Mouse (Mus musculus) macrophage (primary cell): ENCODE measurements around the gene Itch. TPM values are rescaled to one million over a fixed set of nuclear protein-coding genes. Genes with fewer than 3 reads are reported as not detected.

Experiments used
- H3K27ac ChIP-seq: fragments of 350-480 bp; formaldehyde crosslinking; 2 replicates; pipeline ENCODE4 v1.9.0; 2021
- H3K36me3 ChIP-seq: fragments of 350-480 bp; formaldehyde crosslinking; 2 replicates; pipeline ENCODE4 v1.9.0; 2021; ENCODE audit errors: inconsistent target
- H3K4me3 ChIP-seq: fragments of 350-480 bp; formaldehyde crosslinking; 2 replicates; pipeline ENCODE4 v1.9.0; 2021; ENCODE audit errors: inconsistent target
- H3K79me2 ChIP-seq: fragments of 350-480 bp; formaldehyde crosslinking; 2 replicates; pipeline ENCODE4 v1.9.0; 2021; ENCODE audit errors: inconsistent target
- WGBS: methylation state at CpG from one replicate; pipeline ENCODE4 v1.1.7; 2026; ENCODE audit warnings: inconsistent platforms; ENCODE audit not compliant: missing documents; 5-methylcytosine and 5-hydroxymethylcytosine counted together
- polyA plus RNA-seq: library from polyadenylated mRNA; stranded (reverse); fragments of 250-400 nt; gene quantifications from 3 replicates; pipeline ENCODE4 v1.2.4, GENCODE M21; 2018; ENCODE audit warnings: inconsistent platforms

Itch gene
- polyA plus RNA-seq, 1 experiment from 2014 or later, result 34.9 TPM

- WGBS, result 90% methylated on average over 4 of the region's 4 CpGs
- Histone ChIP-seq H3K4me3 (no peak overlapping the region), H3K36me3 (peaks cover 38% of the 10 kb centered on the region), H3K79me2 (peaks cover 63% of the 10 kb centered on the region), H3K27ac (no peak overlapping the region)
These were observed 107.6 kb downstream of the Itch start for GRCm38 (mm10) chr2:155240915-155241314.

GRCm38 (mm10) chr2:155242296-155242855, 109.1 kb downstream of the Itch start:
- H3K4me3 ChIP-seq, result no peak overlapping the region
- no peak overlapping the region for H3K27ac ChIP-seq
- peaks cover 50% of the 10 kb centered on the region for H3K36me3 ChIP-seq
- H3K79me2 ChIP-seq, result peaks cover 54% of the 10 kb centered on the region
- WGBS, result 93% methylated on average over 7 of the region's 7 CpGs

GRCm38 (mm10) chr2:155246231-155246630, 112.9 kb downstream of the Itch start:
- whole genome bisulfite sequencing, result 89% methylated on average over 4 of the region's 4 CpGs
- peaks cover 16% of the 10 kb centered on the region for H3K79me2 ChIP-seq
- no peak overlapping the region for H3K4me3 ChIP-seq
- no peak overlapping the region for H3K27ac ChIP-seq
- peaks cover 86% of the 10 kb centered on the region for H3K36me3 ChIP-seq

GRCm38 (mm10) chr2:155248206-155248605, 114.9 kb downstream of the Itch start:
- no peak overlapping the region for H3K4me3 ChIP-seq
- no peak overlapping the region for H3K27ac ChIP-seq
- peaks cover 82% of the 10 kb centered on the region for H3K36me3 ChIP-seq
- no peaks in the 10 kb centered on the region; the same call in 1 of the 2 replicates for H3K79me2 ChIP-seq
- 100% methylated on average over 1 of the region's 1 CpGs for WGBS

GRCm38 (mm10) chr2:155248718-155249117, 115.4 kb downstream of the Itch start:
- H3K4me3 ChIP-seq, result no peak overlapping the region
- WGBS, result 86% methylated on average over 2 of the region's 2 CpGs
- H3K36me3 ChIP-seq, result peaks cover 77% of the 10 kb centered on the region
- H3K27ac ChIP-seq, result no peak overlapping the region
- H3K79me2 ChIP-seq, result no peaks in the 10 kb centered on the region; the same call in 1 of the 2 replicates

GRCm38 (mm10) chr2:155249588-155249987, 116.3 kb downstream of the Itch start:
- H3K36me3 ChIP-seq, result peaks cover 68% of the 10 kb centered on the region
- no peak overlapping the region for H3K27ac ChIP-seq
- WGBS, result 72% methylated on average over 5 of the region's 5 CpGs
- H3K79me2 ChIP-seq, result no peaks in the 10 kb centered on the region; the same call in 1 of the 2 replicates
- no peak overlapping the region for H3K4me3 ChIP-seq

- H3K79me2 ChIP-seq, result no peaks in the 10 kb centered on the region
- WGBS, result 94% methylated on average over 6 of the region's 6 CpGs
- H3K4me3 ChIP-seq, result no peak overlapping the region
- no peaks in the 10 kb centered on the region for H3K36me3 ChIP-seq
- H3K27ac ChIP-seq, result no peak overlapping the region
These were observed 132.2 kb downstream of the Itch start for GRCm38 (mm10) chr2:155265526-155265925.

- Histone ChIP-seq H3K36me3 (no peaks in the 10 kb centered on the region), H3K79me2 (no peaks in the 10 kb centered on the region), H3K4me3 (no peak overlapping the region), H3K27ac (no peak overlapping the region)
- WGBS, result 100% methylated on average over 4 of the region's 5 CpGs
These were observed 133.6 kb downstream of the Itch start for GRCm38 (mm10) chr2:155266896-155267295.

GRCm38 (mm10) chr2:155271957-155272356, 138.6 kb downstream of the Itch start:
- Histone ChIP-seq H3K4me3 (no peak overlapping the region), H3K36me3 (no peaks in the 10 kb centered on the region), H3K27ac (no peak overlapping the region), H3K79me2 (no peaks in the 10 kb centered on the region)
- 91% methylated on average over 6 of the region's 6 CpGs for WGBS

- no peaks in the 10 kb centered on the region for H3K79me2 ChIP-seq
- 86% methylated on average over 10 of the region's 10 CpGs for WGBS
- no peak overlapping the region for H3K27ac ChIP-seq
- no peak overlapping the region for H3K4me3 ChIP-seq
- no peaks in the 10 kb centered on the region for H3K36me3 ChIP-seq
These were observed 139.3 kb downstream of the Itch start for GRCm38 (mm10) chr2:155272396-155273170.

GRCm38 (mm10) chr2:155273603-155274002, 140.3 kb downstream of the Itch start:
- Histone ChIP-seq H3K27ac (no peak overlapping the region), H3K36me3 (no peaks in the 10 kb centered on the region), H3K4me3 (no peak overlapping the region), H3K79me2 (no peaks in the 10 kb centered on the region)
- 90% methylated on average over 8 of the region's 8 CpGs for WGBS

- Histone ChIP-seq H3K27ac (no peak within 1 kb of the TSS), H3K36me3 (no peaks in the 10 kb centered on the region)
- WGBS, result 2% methylated on average over 47 of the region's 47 CpGs
These were observed 142.9 kb downstream of the Itch start, which contains the start of gene Map1lc3a for GRCm38 (mm10) chr2:155276195-155276594. TSS of gene Map1lc3a (plus strand) at chr2:155276297.

More at GRCm38 (mm10) chr2:155276195-155276594, 142.9 kb downstream of the Itch start, which contains the start of gene Map1lc3a:
- H3K79me2 ChIP-seq, result no peaks in the 10 kb centered on the region
- peak within 1 kb of the TSS; percentile 38 for H3K4me3 ChIP-seq
